Mouse (Mus musculus) MEL (cell line): ENCODE data around the gene Mlip. TPM values are rescaled to one million over a fixed set of nuclear protein-coding genes. Genes with fewer than 3 reads are reported as not detected.
"Not testable (repeated sequence)": the region's sequence is repeated elsewhere in the genome, so short reads cannot be mapped to it uniquely, and the experiment has no call there.

Experiments used
- DNase-seq: peaks from one replicate; pipeline ENCODE4 v3.0.0; 2011; ENCODE audit warnings: low read depth, low spot score
- H3K27ac ChIP-seq: 2 replicates; pipeline ENCODE4 v1.5.1; 2012; ENCODE audit warnings: low read depth, mild to moderate bottlenecking, control low read depth, low read length, moderate library complexity; ENCODE audit not compliant: control insufficient read depth
- H3K27me3 ChIP-seq, 2 experiments: fragments of 150-350 bp in 1 of 2; sonication (generic) in 1 of 2; 2 replicates each; pipeline ENCODE4 v1.6.1; 2012; ENCODE audit warnings: low read length in 2 of 2, mild to moderate bottlenecking in 2 of 2, improper control_type of control experiment in 1 of 2, moderate library complexity in 1 of 2; ENCODE audit not compliant: insufficient read depth in 2 of 2, control insufficient read depth in 1 of 2
- H3K36me3 ChIP-seq, 2 experiments: 2 replicates each; pipeline ENCODE4 v1.6.1; 2012 to 2014; ENCODE audit warnings: low read length in 2 of 2, improper control_type of control experiment in 1 of 2, inconsistent platforms in 1 of 2, mild to moderate bottlenecking in 1 of 2; ENCODE audit not compliant: insufficient read depth in 2 of 2, control insufficient read depth in 1 of 2
- H3K4me1 ChIP-seq, 2 experiments: fragments of 150-350 bp in 1 of 2; sonication (generic) in 1 of 2; 2 replicates each; pipeline ENCODE4 v1.6.1; 2012; ENCODE audit warnings: low read length in 2 of 2, improper control_type of control experiment in 1 of 2, mild to moderate bottlenecking in 1 of 2; ENCODE audit not compliant: insufficient read depth in 2 of 2, control insufficient read depth in 1 of 2
- H3K4me3 ChIP-seq, 2 experiments: fragments of 150-350 bp in 1 of 2; sonication (generic) in 1 of 2; 2 replicates each; pipeline ENCODE4 v1.5.1; 2012; ENCODE audit warnings: low read depth in 2 of 2, low read length in 2 of 2, mild to moderate bottlenecking in 2 of 2, moderate library complexity in 2 of 2, control low read depth in 1 of 2, improper control_type of control experiment in 1 of 2; ENCODE audit not compliant: control insufficient read depth in 1 of 2, insufficient read depth in 1 of 2
- H3K79me2 ChIP-seq: 2 replicates; pipeline ENCODE4 v1.6.1; 2012; ENCODE audit warnings: mild to moderate bottlenecking, low read length, moderate library complexity; ENCODE audit not compliant: control insufficient read depth, poor library complexity, insufficient read depth
- H3K9ac ChIP-seq: 2 replicates; pipeline ENCODE4 v1.6.1; 2012; ENCODE audit warnings: low read depth, mild to moderate bottlenecking, control low read depth, low read length, moderate library complexity; ENCODE audit not compliant: control insufficient read depth, poor library complexity, severe bottlenecking
- H3K9me3 ChIP-seq: fragments of 150-350 bp; sonication (generic); replicated peaks from 2 replicates; pipeline ENCODE4 v1.6.1; 2012; ENCODE audit warnings: mild to moderate bottlenecking, low read length, improper control_type of control experiment, moderate library complexity; ENCODE audit not compliant: insufficient read depth
- CTCF ChIP-seq, 3 experiments: IDR thresholded peaks in 2 of 3; conservative IDR thresholded peaks in 1 of 3; 2 replicates each; pipeline ENCODE4 v1.5.1; 2011 to 2012; ENCODE audit warnings: low read length in 3 of 3, low read depth in 2 of 3, mild to moderate bottlenecking in 2 of 3, improper control_type of control experiment in 1 of 3, inconsistent platforms in 1 of 3, mixed read lengths in 1 of 3, moderate library complexity in 1 of 3; ENCODE audit not compliant: control insufficient read depth in 1 of 3, insufficient read depth in 1 of 3, poor library complexity in 1 of 3, severe bottlenecking in 1 of 3
- E2F4 ChIP-seq: IDR thresholded peaks from 2 replicates; pipeline ENCODE4 v1.6.1; 2011; ENCODE audit warnings: low read depth, low read length, improper control_type of control experiment, borderline replicate concordance
- EP300 ChIP-seq, 2 experiments: IDR thresholded peaks; 2 replicates each; pipeline ENCODE4 v1.6.1; 2011; ENCODE audit warnings: improper control_type of control experiment in 2 of 2, low read length in 2 of 2, low read depth in 1 of 2, mild to moderate bottlenecking in 1 of 2
- HCFC1 ChIP-seq: IDR thresholded peaks from 2 replicates; pipeline ENCODE4 v1.6.1; 2012; ENCODE audit warnings: low read depth, mild to moderate bottlenecking, inconsistent platforms, low read length, improper control_type of control experiment, moderate library complexity
- KAT2A ChIP-seq: conservative IDR thresholded peaks from 2 replicates; pipeline ENCODE4 v1.6.1; 2012; ENCODE audit warnings: low read depth, low read length, improper control_type of control experiment, inconsistent platforms
- MAFK ChIP-seq: IDR thresholded peaks from 2 replicates; pipeline ENCODE4 v1.6.1; 2011; ENCODE audit warnings: low read depth, mild to moderate bottlenecking, low read length, improper control_type of control experiment, borderline replicate concordance
- MAZ ChIP-seq: IDR thresholded peaks from 2 replicates; pipeline ENCODE4 v1.6.1; 2012; ENCODE audit warnings: low read depth, mild to moderate bottlenecking, inconsistent platforms, low read length, improper control_type of control experiment
- MXI1 ChIP-seq: IDR thresholded peaks from 2 replicates; pipeline ENCODE4 v1.6.1; 2011; ENCODE audit warnings: mild to moderate bottlenecking, low read depth, low read length, improper control_type of control experiment
- MYB ChIP-seq: IDR thresholded peaks from 2 replicates; pipeline ENCODE4 v1.6.1; 2011; ENCODE audit warnings: mild to moderate bottlenecking, low read depth, low read length, improper control_type of control experiment
- MYC ChIP-seq: IDR thresholded peaks from 2 replicates; pipeline ENCODE4 v1.6.1; 2011; ENCODE audit warnings: low read depth, mild to moderate bottlenecking, low read length, improper control_type of control experiment, moderate library complexity
- NRF1 ChIP-seq: IDR thresholded peaks from 2 replicates; pipeline ENCODE4 v1.6.1; 2014; ENCODE audit warnings: low read depth, mild to moderate bottlenecking, inconsistent platforms, low read length, improper control_type of control experiment, moderate library complexity; ENCODE audit not compliant: poor library complexity, insufficient read depth, severe bottlenecking
- POLR2A ChIP-seq, 2 experiments: IDR thresholded peaks; 2 replicates each; pipeline ENCODE4 v1.6.1; 2011 to 2012; ENCODE audit warnings: low read length in 2 of 2, mild to moderate bottlenecking in 2 of 2, control low read depth in 1 of 2, improper control_type of control experiment in 1 of 2, low read depth in 1 of 2, moderate library complexity in 1 of 2; ENCODE audit not compliant: control insufficient read depth in 1 of 2, insufficient read depth in 1 of 2, poor library complexity in 1 of 2
- POLR2AphosphoS2 ChIP-seq: IDR thresholded peaks from 2 replicates; pipeline ENCODE4 v1.6.1; 2011; ENCODE audit warnings: low read length, improper control_type of control experiment
- RCOR1 ChIP-seq: IDR thresholded peaks from 2 replicates; pipeline ENCODE4 v1.6.1; 2012; ENCODE audit warnings: low read depth, mild to moderate bottlenecking, inconsistent platforms, low read length, improper control_type of control experiment
- SIN3A ChIP-seq: IDR thresholded peaks from 2 replicates; pipeline ENCODE4 v1.6.1; 2012; ENCODE audit warnings: low read length, improper control_type of control experiment, inconsistent platforms
- TAL1 ChIP-seq: IDR thresholded peaks from 2 replicates; pipeline ENCODE4 v1.6.1; 2012; ENCODE audit warnings: mild to moderate bottlenecking, inconsistent platforms, low read length, moderate library complexity, mixed read lengths
- TBP ChIP-seq: IDR thresholded peaks from 2 replicates; pipeline ENCODE4 v1.8.0; 2011; ENCODE audit warnings: low read depth, low read length, improper control_type of control experiment
- TCF12 ChIP-seq: IDR thresholded peaks from 2 replicates; pipeline ENCODE4 v1.6.1; 2014; ENCODE audit warnings: low read depth, mild to moderate bottlenecking, inconsistent platforms, low read length, improper control_type of control experiment, moderate library complexity
- UBTF ChIP-seq: IDR thresholded peaks from 2 replicates; pipeline ENCODE4 v1.6.1; 2012; ENCODE audit warnings: low read depth, mild to moderate bottlenecking, inconsistent platforms, low read length, improper control_type of control experiment, moderate library complexity, borderline replicate concordance; ENCODE audit not compliant: insufficient read depth
- USF1 ChIP-seq: IDR thresholded peaks from 2 replicates; pipeline ENCODE4 v1.6.1; 2014; ENCODE audit warnings: low read depth, mild to moderate bottlenecking, inconsistent platforms, low read length, improper control_type of control experiment, moderate library complexity
- USF2 ChIP-seq, 2 experiments: IDR thresholded peaks; 2 replicates each; pipeline ENCODE4 v1.6.1; 2011 to 2012; ENCODE audit warnings: improper control_type of control experiment in 2 of 2, low read length in 2 of 2, borderline replicate concordance in 1 of 2, inconsistent platforms in 1 of 2, low read depth in 1 of 2, mild to moderate bottlenecking in 1 of 2; ENCODE audit not compliant: insufficient read depth in 1 of 2
- polyA plus RNA-seq, 2 experiments: library from polyadenylated mRNA; stranded (reverse) in 1 of 2; unstranded in 1 of 2; fragments of >175 nt in 1 of 2; fragments of >200 nt in 1 of 2; gene quantifications; 2 replicates each; pipeline versions ENCODE4 v1.2.1 to v1.2.4; 2012; ENCODE audit warnings: low replicate concordance in 2 of 2, low read depth in 1 of 2; ENCODE audit not compliant: insufficient read length in 2 of 2, insufficient read depth in 1 of 2, missing spikeins in 1 of 2
- total RNA-seq: library from RNA; depleted of rRNA; stranded (reverse); fragments of 300-350 nt; gene quantifications from 2 replicates; pipeline ENCODE4 v1.2.3, GENCODE M21; 2012

Gene Mlip
- total and polyA plus RNA-seq, 3 experiments = 0.04 TPM; not detected in 2

DNA sequence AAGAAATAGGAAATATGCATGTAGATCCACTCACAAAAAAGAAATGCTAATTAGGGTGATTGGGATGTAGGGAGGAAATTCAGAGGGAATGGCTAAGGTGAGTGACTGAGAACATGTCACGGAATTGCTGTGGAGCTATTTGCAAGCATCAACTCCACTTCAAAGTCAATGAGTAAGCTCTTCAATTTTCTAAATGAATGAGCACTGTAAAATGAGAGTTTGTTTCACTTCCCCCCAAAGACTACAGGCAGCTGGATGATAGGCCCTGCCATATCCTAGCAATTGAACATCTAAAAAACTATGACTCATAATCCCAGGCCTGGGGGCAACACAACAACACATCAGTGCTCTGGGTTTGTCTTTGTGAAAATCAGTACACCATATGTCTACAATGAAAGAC is 233.0 kb downstream of the Mlip start:
- Histone ChIP-seq H3K9me3 (no peaks in the 10 kb centered on the region), H3K27ac (no peak overlapping the region), H3K4me3 (no peak overlapping the region), H3K27me3 (no peaks in the 10 kb centered on the region), H3K79me2 (no peaks in the 10 kb centered on the region), H3K4me1 (no peaks in the 10 kb centered on the region), H3K9ac (no peak overlapping the region), H3K36me3 (no peaks in the 10 kb centered on the region)
- TF ChIP-seq E2F4 (no peak), MAZ (no peak), UBTF (no peak), KAT2A (no peak), USF1 (no peak), CTCF (IDR thresholded peaks at IDR 0.05 in 2 of 3, conservative IDR thresholded peaks at IDR 0.05 in 1 of 3; ENCODE audit: control insufficient read depth in 1 of 3, insufficient read depth in 1 of 3, low read depth in 2 of 3, low read length in 3 of 3, poor library complexity in 1 of 3, severe bottlenecking in 1 of 3) (no peak), HCFC1 (no peak), POLR2A (IDR thresholded peaks at IDR 0.05; ENCODE audit: control insufficient read depth in 1 of 2, insufficient read depth in 1 of 2, low read depth in 1 of 2, low read length in 2 of 2, poor library complexity in 1 of 2) (no peak), POLR2AphosphoS2 (no peak), EP300 (IDR thresholded peaks at IDR 0.05; ENCODE audit: low read depth in 1 of 2, low read length in 2 of 2) (no peak), SIN3A (no peak), TAL1 (no peak), MYB (no peak)
- DNase-seq = no peak

GRCm38 (mm10) chr9:77096886-77097285 is 255.9 kb downstream of the Mlip start:
- Histone ChIP-seq H3K36me3 (no peaks in the 10 kb centered on the region), H3K4me3 (no peak overlapping the region), H3K4me1 (no peaks in the 10 kb centered on the region), H3K9ac (no peak overlapping the region), H3K27ac (no peak overlapping the region), H3K79me2 (no peaks in the 10 kb centered on the region), H3K9me3 (no peaks in the 10 kb centered on the region), H3K27me3 (no peaks in the 10 kb centered on the region)
- no peak for DNase-seq
- TF ChIP-seq MYB (no peak), USF2 (IDR thresholded peaks at IDR 0.05; ENCODE audit: borderline replicate concordance in 1 of 2, insufficient read depth in 1 of 2, low read depth in 1 of 2, low read length in 2 of 2) (no peak), POLR2AphosphoS2 (no peak), TBP (no peak), EP300 (IDR thresholded peaks at IDR 0.05; ENCODE audit: low read depth in 1 of 2, low read length in 2 of 2) (no peak), UBTF (no peak), MAFK (no peak), TCF12 (no peak), RCOR1 (no peak), KAT2A (no peak), POLR2A (IDR thresholded peaks at IDR 0.05; ENCODE audit: control insufficient read depth in 1 of 2, insufficient read depth in 1 of 2, low read depth in 1 of 2, low read length in 2 of 2, poor library complexity in 1 of 2) (no peak), MXI1 (no peak), E2F4 (no peak), MYC (no peak), NRF1 (no peak)

- DNase-seq, H3K36me3 ChIP-seq, H3K27me3 ChIP-seq, H3K27ac ChIP-seq, H3K9ac ChIP-seq, H3K9me3 ChIP-seq, H3K4me1 ChIP-seq, H3K79me2 ChIP-seq, H3K4me3 ChIP-seq: not testable (repeated sequence)
Measured at GRCm38 (mm10) chr9:77083221-77083620, 269.5 kb downstream of the Mlip start.
